Mouse (Mus musculus) heart, postnatal 0 days (tissue): Measurements from ENCODE around the gene Arid3b. TPM values are rescaled to one million over a fixed set of nuclear protein-coding genes. Genes with fewer than 3 reads are reported as not detected.

Experiments
- ATAC-seq: fragments of 200-750 bp; cut with Nextera tagmentation; 2 replicates; pipeline ENCODE4 v1.8.0; 2017; ENCODE audit warnings: low read depth, moderate number of reproducible peaks, moderate library complexity; ENCODE audit not compliant: insufficient read depth
- DNase-seq: peaks from one replicate; pipeline ENCODE4 v3.0.0-alpha.2; 2016; ENCODE audit warnings: low spot score
- H3K27ac ChIP-seq: fragments of 300-500 bp; sonication (generic); 2 replicates; pipeline ENCODE4 v1.5.1; 2014; ENCODE audit warnings: low read depth, mild to moderate bottlenecking
- H3K27me3 ChIP-seq: fragments of 300-500 bp; sonication (generic); 2 replicates; pipeline ENCODE4 v1.6.1; 2014; ENCODE audit warnings: low read length, mixed read lengths; ENCODE audit not compliant: control insufficient read depth, insufficient read depth
- H3K36me3 ChIP-seq: fragments of 300-500 bp; sonication (generic); replicated peaks from 2 replicates; pipeline ENCODE4 v1.6.1; 2014; ENCODE audit warnings: low read length, mixed read lengths; ENCODE audit not compliant: control insufficient read depth, insufficient read depth
- H3K4me1 ChIP-seq: fragments of 300-500 bp; sonication (generic); 2 replicates; pipeline ENCODE4 v1.6.1; 2014; ENCODE audit warnings: antibody characterized with exemption; ENCODE audit not compliant: control insufficient read depth, insufficient read depth
- H3K4me2 ChIP-seq: fragments of 300-500 bp; sonication (generic); 2 replicates; pipeline ENCODE4 v1.6.1; 2014; ENCODE audit warnings: low read depth, mild to moderate bottlenecking, low read length, moderate library complexity
- H3K4me3 ChIP-seq: fragments of 300-500 bp; sonication (generic); 2 replicates; pipeline ENCODE4 v1.5.1; 2014; ENCODE audit warnings: low read depth, low read length
- H3K9ac ChIP-seq: fragments of 300-500 bp; sonication (generic); replicated peaks from 2 replicates; pipeline ENCODE4 v1.6.1; 2014; ENCODE audit warnings: low read depth, low read length, mixed read lengths
- H3K9me3 ChIP-seq: fragments of 300-500 bp; sonication (generic); replicated peaks from 2 replicates; pipeline ENCODE4 v1.6.1; 2016; ENCODE audit warnings: low read length; ENCODE audit not compliant: control insufficient read depth
- CTCF ChIP-seq: IDR thresholded peaks from 2 replicates; pipeline ENCODE4 v1.5.1; 2016; ENCODE audit warnings: antibody characterized with exemption, control low read depth, low read depth
- EP300 ChIP-seq: IDR thresholded peaks from 2 replicates; pipeline ENCODE4 v1.6.1; 2016; ENCODE audit warnings: antibody characterized with exemption, low read depth
- WGBS: fragments of 180-500 bp; shearing (Covaris S2); extraction: QIAGEN DNeasy Blood & Tissue Kit; methylation state at CpG from one replicate; pipeline ENCODE4 v1.1.7; 2014; 5-methylcytosine and 5-hydroxymethylcytosine counted together
- polyA plus RNA-seq: library from polyadenylated mRNA; unstranded; fragments of >200 nt; fragmentation: Nextera tagmentation; extraction: Ambion mirVana; gene quantifications from 2 replicates; pipeline ENCODE4 v1.2.1, GENCODE M21; 2015
- total RNA-seq: library from RNA; depleted of rRNA; stranded (reverse); fragments of >200 nt; gene quantifications from 2 replicates; pipeline ENCODE4 v1.2.3, GENCODE M21; 2014; ENCODE audit warnings: low replicate concordance

Gene Arid3b
- total and polyA plus RNA-seq, 2 experiments from 2014 or later = 5.2 to 7.3 TPM

- ATAC-seq (no peak), DNase-seq (no peak)
- H3K27ac ChIP-seq = no peak overlapping the region
- TF ChIP-seq EP300 (no peak), CTCF (no peak)
- peak overlapping the region; percentile 76; the same call in 1 of the 2 replicates for H3K4me2 ChIP-seq
- no peak overlapping the region for H3K9ac ChIP-seq
- H3K9me3 ChIP-seq = no peaks in the 10 kb centered on the region
- WGBS = 56% methylated on average over 11 of the region's 11 CpGs
- no peaks in the 10 kb centered on the region for H3K36me3 ChIP-seq
- H3K4me3 ChIP-seq = 0 out of 2 replicates have a peak overlapping the region, but pooled peaks have one; percentile 70
- peaks cover 35% of the 10 kb centered on the region for H3K4me1 ChIP-seq
- H3K27me3 ChIP-seq = no peaks in the 10 kb centered on the region
These were observed 1.8 kb downstream of the Arid3b start for GRCm38 (mm10) chr9:57834629-57835417.

- H3K4me3 ChIP-seq = no peak overlapping the region
- no peaks in the 10 kb centered on the region for H3K27me3 ChIP-seq
- TF ChIP-seq EP300 (no peak), CTCF (no peak)
- ATAC-seq (no peak), DNase-seq (no peak)
- H3K4me1 ChIP-seq = peaks cover 35% of the 10 kb centered on the region
- WGBS = 75% methylated on average over 9 of the region's 9 CpGs
- H3K9ac ChIP-seq = no peak overlapping the region
- no peaks in the 10 kb centered on the region for H3K9me3 ChIP-seq
- no peaks in the 10 kb centered on the region for H3K36me3 ChIP-seq
- H3K4me2 ChIP-seq = no peak overlapping the region
- no peak overlapping the region for H3K27ac ChIP-seq
These were observed 2.7 kb downstream of the Arid3b start for GRCm38 (mm10) chr9:57833762-57834471.

GRCm38 (mm10) chr9:57831267-57832082 lies 5.1 kb downstream of the Arid3b start:
- no peaks in the 10 kb centered on the region for H3K27me3 ChIP-seq
- WGBS = 2% methylated on average over 24 of the region's 24 CpGs

GRCm38 (mm10) chr9:57829812-57830557 lies 6.6 kb downstream of the Arid3b start:
- Histone ChIP-seq H3K9me3 (no peaks in the 10 kb centered on the region), H3K4me3 (no peak overlapping the region), H3K36me3 (no peaks in the 10 kb centered on the region; the same call in 1 of the 2 replicates), H3K27me3 (no peaks in the 10 kb centered on the region), H3K27ac (peak overlapping the region; percentile 81), H3K9ac (no peak overlapping the region), H3K4me1 (peaks cover 33% of the 10 kb centered on the region), H3K4me2 (no peak overlapping the region)
- ATAC-seq (no peak), DNase-seq (no peak)
- TF ChIP-seq EP300 (no peak), CTCF (no peak)
- WGBS = 82% methylated on average over 6 of the region's 6 CpGs

More at GRCm38 (mm10) chr9:57831267-57832082, 5.1 kb downstream of the Arid3b start:
- no peaks in the 10 kb centered on the region for H3K9me3 ChIP-seq
- peak overlapping the region; percentile 25 for H3K4me3 ChIP-seq
- no peak; the same call in 1 of the 2 replicates for TF ChIP-seq CTCF
- peak; percentile 92 for TF ChIP-seq EP300
- no peak overlapping the region for H3K9ac ChIP-seq
- H3K4me1 ChIP-seq = peaks cover 36% of the 10 kb centered on the region
- peak overlapping the region; percentile 49 for H3K4me2 ChIP-seq
- H3K36me3 ChIP-seq = no peaks in the 10 kb centered on the region
- DNase-seq (peak; percentile 98), ATAC-seq (peak; percentile 95)
- peak overlapping the region; percentile 81 for H3K27ac ChIP-seq
